Mouse (Mus musculus): ENCODE measurements at regions not wholly inside any gene's neighbourhood (a gene's known extent, or its start where the extent isn't known, plus 50 kb on each side); places are given as distances from the start of the nearest gene placed in this dataset.

GRCm38 (mm10) chr1:102716459-102716858 is 2051.9 kb upstream of the Cdh20 start:
- DNase-seq (ENCODE audit: extremely low read depth) = no peak
- H3K4me1 ChIP-seq (ENCODE audit: control insufficient read depth in 1 of 2, insufficient read depth in 2 of 2) = no peaks in the 10 kb centered on the region
- H3K4me3 ChIP-seq (replicated peaks in 1 of 3; ENCODE audit: low read depth in 2 of 3, low read length in 2 of 3, poor library complexity in 1 of 3) = no peak overlapping the region
- H3K27ac ChIP-seq (ENCODE audit: insufficient read depth, low read depth) = no peak overlapping the region
- H3K9me3 ChIP-seq (replicated peaks; ENCODE audit: low read length) = peaks cover 21% of the 10 kb centered on the region
- in situ Hi-C loops (cut with MboI; ENCODE audit: low pct_ligation_motif_present, low pct_unique_long_range_greater_than_20kb, low sequenced_read_pairs) = no loop called here
- H3K27me3 ChIP-seq (replicated peaks) = no peaks in the 10 kb centered on the region
- no peak overlapping the region for H3K9ac ChIP-seq (ENCODE audit: insufficient read depth, low read depth)
- H3K79me2 ChIP-seq (replicated peaks; ENCODE audit: control insufficient read depth, extremely low read depth, insufficient read depth, poor library complexity, severe bottlenecking) = no peaks in the 10 kb centered on the region
- H3K36me3 ChIP-seq (replicated peaks in 1 of 2; ENCODE audit: control insufficient read depth in 1 of 2, insufficient read depth in 1 of 2, low read length in 1 of 2) = no peaks in the 10 kb centered on the region
- dilution Hi-C loops (cut with MboI; ENCODE audit: extremely low pct_ligation_motif_present, extremely low pct_unique_long_range_greater_than_20kb, low sequenced_read_pairs) = no loop called here
- TF ChIP-seq ZC3H11A (IDR thresholded peaks at IDR 0.05; ENCODE audit: low read depth, low read length) (no peak), HCFC1 (IDR thresholded peaks at IDR 0.05; ENCODE audit: low read depth, low read length) (no peak), MYC (IDR thresholded peaks at IDR 0.05; ENCODE audit: low read depth, low read length) (no peak), E2F4 (IDR thresholded peaks at IDR 0.05; ENCODE audit: insufficient replicate concordance, low read depth, low read length) (no peak), NELFE (IDR thresholded peaks at IDR 0.05; ENCODE audit: low read depth, low read length) (no peak), NRF1 (IDR thresholded peaks at IDR 0.05; ENCODE audit: low read depth, low read length) (no peak), ELF1 (IDR thresholded peaks at IDR 0.05; ENCODE audit: low read depth, low read length) (no peak), MEF2A (IDR thresholded peaks at IDR 0.05; ENCODE audit: borderline replicate concordance, low read depth, low read length) (no peak), SIN3A (IDR thresholded peaks at IDR 0.05; ENCODE audit: low read length) (no peak), CHD2 (IDR thresholded peaks at IDR 0.05; ENCODE audit: low read length) (no peak), SMC3 (IDR thresholded peaks at IDR 0.05; ENCODE audit: low read depth, low read length) (no peak), POLR2A (IDR thresholded peaks at IDR 0.05; ENCODE audit: low read depth, low read length) (no peak)
- no peak overlapping the region for H3K4me2 ChIP-seq (ENCODE audit: insufficient read depth, low read depth, poor library complexity, severe bottlenecking)

- Histone ChIP-seq H3K79me2 (replicated peaks; ENCODE audit: control insufficient read depth, extremely low read depth, insufficient read depth, poor library complexity, severe bottlenecking) (no peaks in the 10 kb centered on the region), H3K27ac (ENCODE audit: insufficient read depth, low read depth) (no peak overlapping the region), H3K4me2 (ENCODE audit: insufficient read depth, low read depth, poor library complexity, severe bottlenecking) (no peak overlapping the region), H3K9ac (ENCODE audit: insufficient read depth, low read depth) (no peak overlapping the region), H3K27me3 (replicated peaks) (no peaks in the 10 kb centered on the region), H3K4me3 (replicated peaks in 1 of 3; ENCODE audit: low read depth in 2 of 3, low read length in 2 of 3, poor library complexity in 1 of 3) (no peak overlapping the region), H3K4me1 (ENCODE audit: control insufficient read depth in 1 of 2, insufficient read depth in 2 of 2) (no peaks in the 10 kb centered on the region), H3K36me3 (replicated peaks in 1 of 2; ENCODE audit: control insufficient read depth in 1 of 2, insufficient read depth in 1 of 2, low read length in 1 of 2) (no peaks in the 10 kb centered on the region), H3K9me3 (replicated peaks; ENCODE audit: low read length) (peaks cover 14% of the 10 kb centered on the region)
- in situ Hi-C loops (cut with MboI; ENCODE audit: low pct_ligation_motif_present, low pct_unique_long_range_greater_than_20kb, low sequenced_read_pairs) = no loop called here
- dilution Hi-C loops (cut with MboI; ENCODE audit: extremely low pct_ligation_motif_present, extremely low pct_unique_long_range_greater_than_20kb, low sequenced_read_pairs) = no loop called here
- TF ChIP-seq PAX5 (IDR thresholded peaks at IDR 0.05; ENCODE audit: low read length) = no peak
- no peak for TF ChIP-seq JUND (conservative IDR thresholded peaks at IDR 0.05; ENCODE audit: low read depth, low read length)
- TF ChIP-seq JUN (IDR thresholded peaks at IDR 0.05; ENCODE audit: insufficient read depth, low read depth, low read length) = no peak
- no peak for TF ChIP-seq MEF2A (IDR thresholded peaks at IDR 0.05; ENCODE audit: borderline replicate concordance, low read depth, low read length)
- no peak for TF ChIP-seq CTCF (conservative IDR thresholded peaks at IDR 0.05 in 1 of 2, IDR thresholded peaks at IDR 0.05 in 1 of 2; ENCODE audit: low read depth in 2 of 2, low read length in 2 of 2)
- no peak for TF ChIP-seq KAT2A (IDR thresholded peaks at IDR 0.05; ENCODE audit: insufficient replicate concordance, low read length)
- no peak for TF ChIP-seq E2F4 (IDR thresholded peaks at IDR 0.05; ENCODE audit: insufficient replicate concordance, low read depth, low read length)
- no peak for TF ChIP-seq CHD2 (IDR thresholded peaks at IDR 0.05; ENCODE audit: low read length)
- no peak for TF ChIP-seq BHLHE40 (IDR thresholded peaks at IDR 0.05; ENCODE audit: low read depth, low read length)
- no peak for TF ChIP-seq MXI1 (IDR thresholded peaks at IDR 0.05; ENCODE audit: low read depth, low read length)
- TF ChIP-seq CHD1 (IDR thresholded peaks at IDR 0.05; ENCODE audit: low read depth, low read length) = no peak
- no peak for TF ChIP-seq SMC3 (IDR thresholded peaks at IDR 0.05; ENCODE audit: low read depth, low read length)
- TF ChIP-seq MYC (IDR thresholded peaks at IDR 0.05; ENCODE audit: low read depth, low read length) = no peak
- TF ChIP-seq TCF12 (IDR thresholded peaks at IDR 0.05; ENCODE audit: low read depth, low read length) = no peak
- TF ChIP-seq RCOR1 (conservative IDR thresholded peaks at IDR 0.05; ENCODE audit: low read depth, low read length) = no peak
- TF ChIP-seq EP300 (IDR thresholded peaks at IDR 0.05; ENCODE audit: low read length) = no peak
- no peak for TF ChIP-seq USF1 (IDR thresholded peaks at IDR 0.05; ENCODE audit: low read depth, low read length)
- TF ChIP-seq USF2 (conservative IDR thresholded peaks at IDR 0.05; ENCODE audit: low read depth, low read length) = no peak
- TF ChIP-seq ETS1 (conservative IDR thresholded peaks at IDR 0.05; ENCODE audit: low read depth, low read length) = no peak
- DNase-seq (ENCODE audit: extremely low read depth) = no peak
Observed at GRCm38 (mm10) chr1:102733991-102734390, 2034.3 kb upstream of the Cdh20 start.
